Mouse (Mus musculus) yolk sac, embryonic 10.5 days (tissue): ENCODE measurements around the gene Gucy1b2.

Source experiments
- DNase-seq: peaks from one replicate; pipeline ENCODE4 v3.0.0-alpha.2; 2017; ENCODE audit warnings: low spot score

The Gucy1b2 gene

DNA sequence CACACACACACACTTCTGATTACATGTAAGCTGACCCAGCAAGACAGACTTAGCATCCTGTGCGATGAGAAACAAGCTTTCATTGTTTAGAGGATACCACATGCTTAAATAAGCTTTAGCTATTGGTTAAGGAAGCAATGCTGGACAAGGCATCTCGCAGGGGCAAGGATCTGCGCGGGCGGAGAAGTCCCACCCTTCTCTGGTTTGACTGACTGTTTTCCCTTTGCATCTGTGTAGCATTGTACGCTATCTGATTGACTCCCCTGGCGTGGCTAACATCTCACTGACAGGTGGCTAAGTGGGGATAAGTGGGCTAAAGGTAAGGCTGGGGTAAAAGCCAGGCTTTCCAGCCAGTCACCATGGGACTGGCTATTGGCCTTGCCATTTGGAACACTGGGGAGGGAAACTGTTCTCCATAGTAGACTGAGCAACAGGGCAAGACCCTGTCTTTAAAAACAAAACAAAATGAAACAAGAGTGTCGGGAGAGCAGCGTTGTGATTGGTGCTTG, at the start of gene Gucy1b2:
Gucy1b2 (minus strand) TSS at position 51 of the 509 bp plus-strand sequence.
- DNase-seq: no peak

DNA sequence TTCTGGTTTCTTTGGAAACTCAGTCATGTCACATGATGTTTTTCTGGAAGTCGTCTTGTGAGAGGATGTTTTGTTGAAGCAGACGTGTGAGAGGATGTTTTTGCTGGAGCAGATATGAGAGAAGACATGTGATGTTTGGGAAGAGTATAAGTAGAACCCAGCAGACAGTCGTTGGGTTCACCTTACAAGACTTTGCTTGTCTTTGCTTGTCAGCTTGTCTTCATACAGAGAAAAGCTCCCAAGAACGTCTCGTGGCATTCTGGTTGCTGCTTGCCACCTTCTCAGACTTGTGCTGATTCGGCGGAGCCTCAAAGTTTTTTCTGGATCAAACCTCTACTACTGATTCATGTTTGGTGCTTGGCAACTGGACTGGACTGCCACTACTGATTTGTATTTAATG, 41.3 kb upstream of the Gucy1b2 start:
- no peak for DNase-seq

DNA sequence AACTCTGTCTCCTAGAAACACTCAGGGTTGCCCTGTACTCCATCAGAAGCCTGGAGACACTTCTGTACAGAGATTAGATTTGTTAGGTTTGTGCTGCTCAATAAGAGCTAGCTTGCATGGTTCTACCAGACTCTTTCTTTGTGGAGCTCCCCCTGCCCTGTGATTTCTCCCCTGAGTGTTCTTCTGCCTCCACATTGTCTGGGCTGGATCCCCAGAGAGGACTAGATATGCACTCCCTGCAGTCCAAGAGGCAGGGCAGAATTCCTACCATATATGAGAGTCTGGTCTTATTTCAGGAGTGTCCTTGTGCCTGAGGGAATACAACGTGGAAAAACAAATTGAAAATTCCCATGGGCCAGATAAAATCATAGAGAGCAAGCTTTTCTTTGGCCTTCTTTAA, 40.4 kb upstream of the Gucy1b2 start:
- DNase-seq: no peak

DNA sequence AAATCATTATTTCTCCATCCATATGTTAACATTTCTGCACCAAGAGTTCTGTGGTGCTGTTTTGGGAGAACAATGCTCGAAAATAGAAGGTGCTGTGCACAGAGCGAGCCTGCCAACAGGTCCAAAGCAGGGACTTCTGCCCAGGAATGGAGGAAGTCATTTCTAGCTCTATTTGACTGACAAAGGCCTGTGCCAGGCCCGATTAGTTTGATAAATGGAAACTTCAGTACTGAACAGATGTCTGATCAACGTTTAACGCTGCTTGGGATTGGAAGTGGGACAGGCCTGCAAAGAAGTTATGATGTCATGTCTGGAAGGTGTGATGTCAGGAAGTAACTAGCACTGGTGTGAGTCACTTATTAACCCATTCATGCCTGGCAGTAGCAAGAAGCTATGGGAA, 37.4 kb upstream of the Gucy1b2 start:
- no peak for DNase-seq

DNA sequence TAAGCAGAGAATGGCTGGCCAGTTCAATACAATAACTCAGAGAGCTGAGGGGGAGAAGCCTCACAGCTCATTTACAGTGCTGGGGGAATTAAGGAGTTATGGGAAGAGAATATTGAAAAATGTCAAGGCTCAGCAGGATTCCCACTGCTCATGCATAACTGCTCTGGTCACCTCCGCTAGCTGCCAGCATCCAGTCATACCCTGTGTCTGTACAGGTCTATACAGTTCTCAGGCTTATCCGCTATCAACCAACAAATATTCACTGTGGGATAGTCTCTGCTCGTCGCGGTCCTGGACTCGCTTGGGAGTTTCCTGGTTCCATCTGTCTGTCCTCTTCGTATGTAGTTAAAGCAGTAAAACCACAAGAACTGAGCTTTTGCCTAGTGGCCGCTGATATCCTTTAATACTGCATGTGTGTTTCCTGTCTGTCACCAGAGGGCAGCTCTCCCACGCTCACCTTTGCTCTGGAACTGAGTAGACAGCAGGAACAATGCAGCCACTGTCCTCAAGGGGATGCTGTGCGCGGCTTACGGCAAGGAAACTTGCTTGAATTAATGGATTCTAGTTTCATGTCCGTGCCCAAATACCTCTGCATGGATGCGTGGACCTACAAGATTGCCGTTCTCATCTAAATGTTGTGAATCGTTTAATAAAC, 36.2 kb upstream of the Gucy1b2 start:
- peak; percentile 39 for DNase-seq

DNA sequence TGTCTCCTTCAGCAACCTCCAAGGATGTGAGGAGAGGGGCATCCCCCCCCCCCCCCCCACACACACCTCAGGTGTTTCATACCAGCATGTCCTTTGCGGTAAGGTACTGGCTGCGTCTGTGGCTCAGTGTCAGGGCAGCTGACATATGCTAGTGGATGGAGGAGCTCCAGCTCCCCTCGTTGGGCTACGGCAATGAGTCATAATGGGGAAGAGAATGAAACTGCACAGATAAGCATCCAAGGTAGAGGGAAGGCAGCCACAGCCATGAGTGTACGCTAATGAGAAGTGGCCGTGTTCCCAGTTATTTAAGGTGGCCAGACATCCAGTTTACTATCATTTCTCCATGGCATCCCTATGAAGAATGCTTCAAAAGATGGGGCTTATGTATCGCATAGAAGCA, 32.2 kb upstream of the Gucy1b2 start:
- DNase-seq: no peak

DNA sequence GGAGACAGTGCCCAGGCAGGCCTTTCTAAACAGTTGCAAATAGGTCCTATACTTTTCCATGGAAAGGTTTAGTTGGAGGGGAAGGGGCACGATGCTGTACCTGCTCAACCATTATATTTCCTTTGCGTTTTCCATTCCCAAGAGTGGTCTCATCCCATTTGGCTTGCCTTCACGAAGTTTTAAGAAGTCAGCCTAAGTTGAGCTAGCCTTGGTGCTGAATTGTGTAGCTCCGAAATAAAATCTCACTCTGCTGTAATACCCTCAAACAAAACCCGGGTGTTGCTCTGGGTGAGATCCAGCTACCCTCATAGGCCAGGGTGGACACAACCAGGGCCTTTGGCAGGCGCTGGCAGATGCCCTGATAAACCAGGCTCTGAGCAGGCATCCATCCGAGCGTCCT, 25.3 kb upstream of the Gucy1b2 start:
- DNase-seq: no peak

DNA sequence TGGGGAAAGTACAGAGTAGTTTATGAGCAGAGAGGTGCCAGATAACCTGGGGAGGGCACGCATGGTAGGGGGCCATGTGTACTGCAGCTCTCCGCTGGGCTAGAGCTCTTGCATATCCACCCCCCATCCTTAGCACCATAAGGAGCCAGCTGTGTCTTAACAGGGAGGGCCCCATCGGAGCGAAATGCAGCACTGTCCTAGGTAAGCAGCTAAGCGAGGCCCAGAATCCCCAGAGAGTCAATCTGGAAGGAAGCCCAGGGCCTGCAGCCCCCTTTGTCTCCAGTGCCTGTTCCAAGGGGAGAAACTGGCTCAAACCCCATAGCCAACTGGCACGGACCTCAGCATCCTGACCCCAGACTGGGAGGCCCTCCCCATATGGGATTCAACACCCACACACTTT, 23.3 kb upstream of the Gucy1b2 start:
- DNase-seq: no peak

DNA sequence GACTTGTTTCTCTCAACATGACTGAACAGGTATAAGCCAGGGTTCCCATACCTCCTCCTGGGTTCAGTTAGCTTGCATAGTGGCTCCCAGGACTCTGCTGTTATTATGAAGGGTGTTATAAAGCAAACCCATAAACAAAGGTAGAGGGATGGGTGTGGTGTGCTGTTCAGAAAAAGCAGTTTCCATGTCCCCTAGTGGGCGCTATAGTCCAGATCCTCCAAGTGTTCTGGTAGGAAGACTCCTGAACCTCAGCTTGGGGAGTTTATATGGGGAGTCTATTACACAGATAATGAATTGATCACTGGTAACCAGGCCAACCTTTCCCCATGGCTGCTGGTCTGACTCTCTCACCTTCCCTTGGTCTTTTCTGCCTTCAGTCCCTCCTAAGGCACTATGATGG, 18.4 kb upstream of the Gucy1b2 start:
- no peak for DNase-seq

DNA sequence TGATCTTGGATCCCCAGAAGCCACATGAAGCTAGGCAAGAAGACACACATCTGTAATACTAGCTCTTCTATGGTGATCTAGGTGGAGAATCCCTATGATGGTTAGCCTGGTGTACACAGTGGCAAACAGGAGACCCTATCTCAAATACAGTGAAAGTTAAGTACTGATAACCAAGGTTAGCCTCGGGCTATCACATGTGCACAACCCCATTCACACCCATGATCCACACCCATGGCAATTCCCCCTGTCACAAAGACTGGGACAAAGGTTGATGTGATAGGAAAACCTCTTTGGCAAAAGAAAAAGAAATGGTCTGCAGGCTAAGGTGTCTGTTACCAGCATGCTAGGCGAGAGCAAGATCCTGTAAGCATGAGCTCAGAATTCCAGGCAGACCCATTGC, 16.0 kb upstream of the Gucy1b2 start:
- no peak for DNase-seq

DNA sequence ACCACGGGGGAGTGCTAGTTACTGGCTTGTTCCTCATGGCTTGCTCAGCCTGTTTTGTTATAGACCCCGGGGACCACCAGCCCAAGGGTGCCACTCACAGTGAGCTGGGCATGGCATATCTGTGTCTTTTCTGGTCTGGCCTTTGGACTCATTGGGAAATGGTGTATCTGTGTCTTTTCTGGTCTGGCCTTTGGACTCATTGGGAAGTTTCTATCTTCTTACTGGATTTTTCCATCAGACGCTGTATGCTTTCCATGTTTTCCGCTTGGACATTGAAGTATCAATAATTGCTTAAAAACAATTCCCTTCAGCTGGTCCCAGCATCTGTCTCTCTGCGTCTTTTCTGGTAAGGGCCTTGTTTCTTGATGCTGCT, 12.7 kb upstream of the Gucy1b2 start:
- no peak for DNase-seq

DNA sequence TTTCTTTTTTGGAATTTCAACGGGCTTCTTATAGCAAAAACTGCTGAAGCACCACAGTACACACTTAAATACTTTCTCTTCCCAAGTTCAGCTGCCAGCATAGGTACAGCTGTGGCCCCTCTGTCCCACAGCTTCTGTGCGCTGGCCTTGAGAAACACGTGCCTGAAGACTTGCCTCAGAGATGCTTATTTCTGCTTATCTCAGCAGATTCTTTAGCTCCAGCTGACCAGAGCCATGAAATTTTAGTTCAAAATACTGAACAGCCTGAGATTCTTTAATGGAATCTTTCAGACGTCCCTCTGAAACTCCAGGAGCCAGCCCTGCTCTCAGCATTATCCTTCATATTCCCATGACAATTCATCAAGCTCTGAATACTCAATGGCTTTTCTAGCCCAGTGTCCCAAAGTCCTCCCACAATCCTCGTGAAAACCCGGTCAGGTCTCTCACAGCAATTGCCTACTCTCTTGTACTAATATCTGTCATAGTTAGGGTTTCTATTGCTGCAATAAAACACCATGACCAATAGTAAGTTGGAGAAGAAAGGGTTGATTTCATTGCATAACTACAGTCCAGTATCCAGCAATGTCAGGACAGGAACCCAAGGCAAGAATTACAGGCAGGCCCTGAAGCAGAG, 12.1 kb upstream of the Gucy1b2 start:
- DNase-seq: no peak

DNA sequence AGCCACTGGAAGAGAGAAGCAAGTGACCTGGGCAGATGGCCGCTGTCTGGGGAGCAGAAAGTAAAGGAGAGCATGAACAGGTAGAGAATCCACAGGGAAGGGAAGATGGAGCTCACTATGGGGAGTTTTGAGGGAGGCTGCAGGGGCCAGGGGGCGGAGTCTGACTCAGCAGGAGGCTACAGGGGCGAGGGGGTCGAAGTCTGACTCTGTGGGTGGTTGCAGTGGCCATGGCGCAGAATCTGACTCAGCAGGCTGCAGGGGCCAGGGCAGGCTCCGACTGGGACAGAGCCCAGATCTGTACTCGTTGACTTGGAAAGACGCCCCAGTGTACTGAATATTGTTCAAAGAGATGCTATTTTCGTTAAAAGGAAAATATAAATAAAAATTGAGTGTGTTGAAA, 8.9 kb upstream of the Gucy1b2 start:
- DNase-seq: peak; percentile 51

DNA sequence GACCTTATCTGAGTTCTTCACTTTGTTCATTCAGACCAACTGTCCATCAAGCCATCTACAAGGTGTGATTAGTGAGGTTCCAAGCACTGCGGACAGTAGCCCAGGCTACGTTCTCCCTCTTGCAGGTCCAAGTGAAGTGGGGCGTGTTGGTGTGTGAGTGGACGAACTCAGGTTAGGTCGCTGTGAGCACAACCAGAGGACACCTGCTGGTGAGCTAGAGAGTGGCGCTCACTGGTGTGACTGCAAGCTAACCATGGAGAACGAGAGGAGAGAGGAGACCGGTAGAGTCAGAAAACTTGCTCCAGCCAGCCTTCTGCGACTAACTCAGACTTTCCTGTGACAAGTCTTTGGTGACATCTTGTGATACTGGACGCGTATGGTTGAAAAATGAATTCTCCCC, 3.5 kb upstream of the Gucy1b2 start:
- no peak for DNase-seq

DNA sequence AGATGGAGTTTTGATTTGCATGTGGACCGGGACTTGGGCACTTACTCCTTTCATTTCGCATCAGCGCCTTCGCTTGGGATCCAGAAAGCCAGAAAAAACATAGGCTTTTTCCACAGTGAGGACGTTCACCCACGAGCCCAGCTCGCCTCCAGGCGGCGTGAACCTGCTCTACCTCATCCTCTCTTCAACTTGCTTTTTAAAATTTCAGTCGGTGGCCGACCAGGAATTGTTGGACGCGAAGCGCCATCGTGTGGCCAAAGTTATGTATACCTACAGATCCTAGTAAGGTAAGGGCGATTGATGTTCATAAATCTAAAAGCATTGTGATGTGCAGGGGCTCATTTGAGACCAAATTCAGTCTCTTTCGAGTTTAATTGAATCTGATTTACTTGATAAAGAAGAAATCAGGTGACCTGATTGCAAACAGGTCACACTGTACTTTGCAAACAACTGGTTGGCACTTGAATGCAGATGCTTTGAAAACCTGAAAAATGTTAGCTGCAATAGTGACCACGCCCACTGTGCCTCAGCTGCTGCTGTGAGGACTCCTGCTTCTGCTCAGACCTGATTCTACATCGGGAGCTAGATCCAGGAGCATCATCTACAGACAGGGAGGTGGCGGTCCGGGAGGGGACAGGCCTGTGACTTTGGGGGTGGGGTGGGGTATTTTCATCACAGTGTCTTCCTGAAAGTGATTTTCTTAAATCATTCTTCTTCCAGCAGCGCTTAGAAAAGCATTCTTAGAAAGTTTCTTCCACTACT, 1.5 kb upstream of the Gucy1b2 start:
- peak; percentile 65 for DNase-seq

DNA sequence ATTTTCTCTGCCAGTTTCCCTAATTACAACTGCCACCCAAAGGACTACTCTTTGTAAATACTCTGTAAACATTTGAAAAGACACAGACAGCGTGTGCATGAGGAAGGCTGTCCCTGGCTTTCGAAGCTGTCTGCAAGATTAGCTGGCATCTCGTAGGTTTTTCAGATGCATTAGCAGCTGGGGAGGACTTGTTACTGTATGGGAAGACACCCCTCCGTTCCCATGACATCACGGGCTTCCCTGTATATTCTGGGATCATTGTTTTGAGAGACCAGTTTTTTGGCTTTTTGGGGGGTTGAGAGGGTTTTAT, 564 bp downstream of the Gucy1b2 start:
- no peak for DNase-seq

DNA sequence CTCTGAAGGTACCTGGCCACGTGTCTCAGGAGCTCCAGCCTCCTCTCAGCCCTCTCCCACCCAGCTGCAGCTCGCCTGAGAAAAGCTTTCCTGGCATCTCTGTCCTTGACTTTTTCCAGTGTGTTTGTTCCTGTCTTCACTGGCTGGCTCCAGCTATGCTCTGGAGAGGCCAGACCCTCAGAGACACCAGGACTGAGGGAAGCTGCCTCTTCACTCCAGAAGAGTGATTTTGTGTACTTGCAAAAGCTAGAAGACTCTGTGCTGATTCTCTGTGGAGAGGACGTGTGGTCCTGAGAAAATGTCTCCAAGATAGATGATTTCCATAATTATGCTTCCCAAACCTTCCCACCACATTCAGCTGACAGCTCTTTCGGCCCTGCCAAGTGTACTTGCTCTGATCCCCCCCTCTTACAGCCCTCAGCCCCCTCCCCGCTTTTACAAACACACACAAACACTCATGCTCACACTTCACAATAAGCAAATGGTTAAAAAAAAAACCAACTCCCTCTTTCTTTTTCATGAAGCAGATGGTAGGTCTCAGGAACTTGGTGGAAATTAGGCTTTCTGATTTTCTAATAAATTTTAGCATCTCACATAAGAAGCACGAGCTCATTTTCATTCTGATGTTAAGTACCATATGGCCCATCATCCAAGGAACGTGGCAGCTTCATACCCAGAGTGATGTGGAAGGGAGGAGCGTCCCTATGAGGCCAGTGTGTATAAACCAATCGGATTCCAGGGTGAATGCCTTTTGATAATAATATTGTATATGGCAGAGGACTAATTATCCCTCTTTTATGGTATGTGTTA, 1.1 kb downstream of the Gucy1b2 start:
- no peak for DNase-seq

DNA sequence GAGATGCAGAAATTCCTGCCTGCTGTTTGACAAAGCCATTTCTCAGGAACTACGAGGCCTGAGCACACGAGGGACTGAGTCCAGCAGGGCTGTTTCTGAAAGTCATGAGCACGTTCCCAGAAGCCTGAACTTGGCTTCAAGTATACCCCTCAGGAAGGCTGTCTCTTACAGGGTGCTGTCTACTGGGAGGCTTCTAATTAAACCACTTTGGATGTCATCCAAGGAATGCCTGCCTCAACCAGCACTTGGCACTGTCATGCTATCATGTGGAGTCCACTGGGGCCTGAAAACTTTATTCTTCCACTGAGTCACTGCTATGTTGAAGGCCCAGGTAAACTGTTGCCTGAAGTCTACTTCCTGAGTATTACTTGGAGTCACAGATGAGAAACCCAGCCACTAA, 2.0 kb downstream of the Gucy1b2 start:
- no peak for DNase-seq

DNA sequence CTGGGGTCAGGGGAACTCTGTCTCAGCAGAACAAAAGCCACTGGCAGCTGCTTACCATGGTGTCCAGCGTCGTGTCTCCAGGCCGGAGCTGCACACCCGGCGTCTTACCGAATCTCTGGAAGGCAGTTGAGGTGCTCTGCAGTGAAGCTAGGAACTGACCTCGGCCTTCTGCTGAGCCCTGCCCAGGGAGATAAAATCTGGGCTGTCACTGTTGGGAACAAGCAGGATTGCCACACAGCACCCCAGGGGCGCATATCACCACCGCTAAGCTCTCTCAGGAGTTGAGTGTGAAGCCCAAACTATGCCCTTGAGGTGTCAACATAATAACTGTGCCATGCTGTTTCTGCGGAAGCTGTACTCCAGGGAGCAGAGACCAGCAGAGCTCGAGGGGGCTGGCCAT, 2.8 kb downstream of the Gucy1b2 start:
- DNase-seq: no peak

DNA sequence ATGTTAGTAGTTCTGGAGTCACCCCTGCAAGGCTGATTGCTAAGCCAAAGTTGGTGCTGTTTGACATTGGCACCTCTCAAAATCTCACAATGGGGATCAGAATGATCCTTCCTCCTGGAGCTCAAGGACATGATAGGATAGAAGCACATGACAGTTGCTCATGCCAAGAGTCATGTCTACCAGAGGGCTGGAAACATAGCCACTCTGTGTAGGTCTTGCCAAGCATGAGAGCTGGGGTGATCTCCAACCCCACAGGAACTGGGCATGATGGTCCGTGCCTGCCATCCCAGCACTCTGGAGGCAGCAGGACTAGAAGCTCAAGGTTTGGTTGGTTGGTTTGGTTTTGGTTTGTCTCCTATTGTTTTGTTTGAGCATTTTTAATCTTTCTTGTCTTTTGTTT, 5.4 kb downstream of the Gucy1b2 start:
- no peak for DNase-seq

DNA sequence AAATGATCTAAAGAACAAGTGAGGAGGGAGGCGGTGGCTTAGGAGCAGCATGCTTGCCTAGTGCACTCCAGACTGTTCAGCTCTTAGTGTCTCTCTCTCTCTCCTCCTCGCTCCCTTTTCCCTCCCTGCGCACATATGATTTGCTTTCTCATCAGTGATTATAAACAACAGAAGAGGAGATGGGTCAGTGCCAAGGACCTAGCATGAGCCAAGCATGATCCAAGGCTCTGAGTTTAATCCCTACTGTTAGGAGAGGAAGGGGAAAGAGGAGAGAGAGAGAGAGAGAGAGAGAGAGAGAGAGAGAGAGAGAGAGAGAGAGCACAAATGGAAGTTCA, 8.9 kb downstream of the Gucy1b2 start:
- DNase-seq: no peak

DNA sequence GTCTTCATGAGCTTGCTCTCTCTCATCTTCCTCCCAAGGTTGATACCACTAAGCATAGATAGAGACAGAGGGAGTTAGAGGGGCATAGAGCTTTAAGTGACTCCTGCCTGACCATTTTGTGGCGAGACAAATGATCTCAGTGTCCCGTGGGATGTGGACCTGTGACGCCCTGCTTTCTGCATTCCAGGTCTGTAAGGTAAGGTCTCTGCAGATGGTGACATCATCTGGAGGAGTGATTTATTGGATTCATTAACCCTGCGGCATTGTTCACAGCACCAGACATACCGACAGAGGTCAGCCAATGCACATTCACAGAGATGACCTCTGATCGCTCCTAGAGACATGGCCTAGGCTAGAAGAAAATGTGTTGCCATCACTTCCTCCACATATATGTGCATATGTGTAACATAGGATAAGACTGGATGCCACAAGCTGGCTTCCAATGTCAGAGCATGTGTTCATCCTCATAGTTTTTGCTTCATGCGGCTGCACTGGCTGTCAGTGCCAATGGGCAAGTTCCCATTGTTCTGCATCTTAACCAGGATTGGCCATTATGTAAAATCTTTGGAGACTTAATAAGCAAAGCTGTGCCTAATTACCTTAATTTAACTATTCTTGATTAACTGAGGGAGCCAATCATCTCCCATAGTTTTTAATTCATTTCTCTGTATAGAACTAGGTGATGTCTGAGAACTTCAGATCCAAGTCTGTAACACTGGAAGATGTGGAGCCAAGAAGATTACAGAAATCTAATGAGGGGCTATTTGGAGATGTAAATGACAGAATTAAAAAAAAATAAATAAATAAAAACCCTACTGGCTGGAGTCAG, 9.5 kb downstream of the Gucy1b2 start:
- DNase-seq: no peak
